In the genomic region with DNA sequence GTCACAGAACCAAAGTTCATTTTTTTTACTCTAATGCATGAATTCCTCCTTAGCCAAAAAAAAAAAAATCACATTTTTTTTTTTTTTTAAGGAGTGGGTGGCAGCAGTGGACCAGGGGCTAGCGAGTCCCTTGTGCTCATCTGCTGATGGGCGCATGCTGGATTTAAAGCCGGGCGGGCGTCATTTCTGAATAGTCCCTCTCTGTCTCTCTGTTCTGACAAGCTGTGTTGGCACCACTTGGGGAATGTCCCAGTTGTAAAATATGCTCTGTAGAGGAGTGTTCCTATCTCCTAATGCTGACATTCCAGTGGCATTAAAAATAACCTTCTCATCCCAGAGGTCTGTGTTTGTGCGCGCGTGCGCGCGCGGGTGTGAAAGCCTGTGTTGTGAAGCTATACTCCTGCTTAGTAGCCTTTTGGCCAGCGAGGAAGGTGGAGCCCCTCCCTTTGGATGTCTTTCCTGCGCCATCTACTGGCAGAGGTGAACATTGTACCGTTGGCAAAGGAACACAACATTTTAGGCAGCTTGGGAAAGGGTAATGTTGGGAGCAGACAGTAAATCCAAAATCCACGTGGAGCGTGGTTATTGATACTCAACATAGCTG, we compare ENCODE assay signal across 8 mouse cellular contexts. TPM values are rescaled to one million over a fixed set of nuclear protein-coding genes. Genes with fewer than 3 reads are reported as not detected.
DNase-seq lines count a peak whose midpoint lies in the region; ATAC-seq and TF ChIP-seq lines count a peak whose summit lies in the region.

No protein-coding gene starts in this region.

- peaks cover 23% of the 10 kb centered on the region for H3K27me3 ChIP-seq in heart, embryonic 13.5 days (replicated peaks)
- H3K27me3 ChIP-seq in kidney, postnatal 0 days (ENCODE audit: insufficient read depth, low read length) = peaks cover 6% of the 10 kb centered on the region
- H3K27me3 ChIP-seq in liver, embryonic 11.5 days (replicated peaks; ENCODE audit: control insufficient read depth, insufficient read depth, low read length) = no peaks in the 10 kb centered on the region
- no peaks in the 10 kb centered on the region for H3K27me3 ChIP-seq in stomach, embryonic 14.5 days (ENCODE audit: control insufficient read depth, insufficient read depth, low read length)

- peak overlapping the region; percentile 45 for H3K4me2 ChIP-seq in heart, embryonic 13.5 days
- H3K4me2 ChIP-seq in kidney, postnatal 0 days (ENCODE audit: low read length) = no peak overlapping the region
- peak overlapping the region; percentile 16; the same call in 1 of the 2 replicates for H3K4me2 ChIP-seq in liver, embryonic 11.5 days
- peak overlapping the region; percentile 14; the same call in 1 of the 2 replicates for H3K4me2 ChIP-seq in stomach, embryonic 14.5 days (replicated peaks; ENCODE audit: low read depth, low read length)

- peaks cover 1% of the 10 kb centered on the region; the same call in 1 of the 2 replicates for H3K4me1 ChIP-seq in bone marrow, adult 2 months (ENCODE audit: control insufficient read depth, insufficient read depth, low read length)
- H3K4me1 ChIP-seq in embryonic fibroblast, embryonic 13.5 days (ENCODE audit: control insufficient read depth, insufficient read depth, low read length) = no peaks in the 10 kb centered on the region
- no peaks in the 10 kb centered on the region for H3K4me1 ChIP-seq in heart, embryonic 13.5 days
- no peaks in the 10 kb centered on the region for H3K4me1 ChIP-seq in kidney, postnatal 0 days (replicated peaks; ENCODE audit: insufficient read depth, low read length)
- H3K4me1 ChIP-seq in liver, embryonic 11.5 days (replicated peaks; ENCODE audit: control insufficient read depth, insufficient read depth, low read length) = no peaks in the 10 kb centered on the region
- H3K4me1 ChIP-seq in stomach, embryonic 14.5 days (ENCODE audit: control insufficient read depth, insufficient read depth, low read length) = no peaks in the 10 kb centered on the region

- H3K27ac ChIP-seq in bone marrow, adult 2 months (ENCODE audit: control insufficient read depth, insufficient read depth, low read depth, low read length, poor library complexity) = no peak overlapping the region
- no peak overlapping the region for H3K27ac ChIP-seq in embryonic fibroblast, embryonic 13.5 days (ENCODE audit: insufficient read depth, low read length)
- H3K27ac ChIP-seq in heart, embryonic 13.5 days (replicated peaks) = no peak overlapping the region
- H3K27ac ChIP-seq in kidney, postnatal 0 days = no peak overlapping the region
- H3K27ac ChIP-seq in liver, embryonic 11.5 days (ENCODE audit: low read depth, low read length) = no peak overlapping the region
- no peak overlapping the region for H3K27ac ChIP-seq in stomach, embryonic 14.5 days (ENCODE audit: low read length)

- H3K9me3 ChIP-seq in heart, embryonic 13.5 days = no peaks in the 10 kb centered on the region; the same call in 1 of the 2 replicates
- H3K9me3 ChIP-seq in kidney, postnatal 0 days (replicated peaks; ENCODE audit: low read length) = no peaks in the 10 kb centered on the region
- H3K9me3 ChIP-seq in liver, embryonic 11.5 days (ENCODE audit: control insufficient read depth, low read length) = no peaks in the 10 kb centered on the region
- H3K9me3 ChIP-seq in stomach, embryonic 14.5 days (ENCODE audit: control insufficient read depth, low read depth, low read length) = no peaks in the 10 kb centered on the region

- WGBS in bone marrow, adult 2 months = 30% methylated on average over 17 of the region's 17 CpGs
- 16% methylated on average over 17 of the region's 17 CpGs for WGBS in heart, embryonic 13.5 days
- 31% methylated on average over 17 of the region's 17 CpGs for WGBS in kidney, postnatal 0 days
- 25% methylated on average over 17 of the region's 17 CpGs for WGBS in liver, embryonic 11.5 days
- WGBS in stomach, embryonic 14.5 days = 22% methylated on average over 17 of the region's 17 CpGs

- peak; percentile 49 for DNase-seq in CD4-positive helper T cell, adult 2 months (ENCODE audit: low read depth, low spot score)
- peak; percentile 79 for DNase-seq in kidney, postnatal 0 days (ENCODE audit: low spot score)
- DNase-seq in liver, embryonic 11.5 days (ENCODE audit: low spot score) = peak; percentile 53
- peak; percentile 55 for DNase-seq in naive thymus-derived CD4-positive, alpha-beta T cell, adult 2 months (ENCODE audit: low read depth)

- no peak for ATAC-seq in heart, embryonic 13.5 days (ENCODE audit: extremely low read depth, insufficient number of reproducible peaks, low FRiP score, low TSS enrichment)
- ATAC-seq in kidney, postnatal 0 days (replicated peaks; ENCODE audit: low FRiP score, low read depth) = 0 out of 2 replicates have a peak, but pooled peaks have one; percentile 41
- peak; percentile 38 for ATAC-seq in liver, embryonic 11.5 days (replicated peaks; ENCODE audit: low FRiP score)
- no peak for ATAC-seq in stomach, embryonic 14.5 days (ENCODE audit: insufficient number of reproducible peaks, insufficient read depth, low FRiP score, low read depth)

- H3K36me3 ChIP-seq in heart, embryonic 13.5 days = no peaks in the 10 kb centered on the region
- H3K36me3 ChIP-seq in kidney, postnatal 0 days (ENCODE audit: insufficient read depth, low read length) = no peaks in the 10 kb centered on the region
- H3K36me3 ChIP-seq in liver, embryonic 11.5 days (ENCODE audit: control insufficient read depth, insufficient read depth, low read length) = no peaks in the 10 kb centered on the region
- H3K36me3 ChIP-seq in stomach, embryonic 14.5 days (ENCODE audit: control insufficient read depth, insufficient read depth, low read length) = no peaks in the 10 kb centered on the region

- no peak overlapping the region for H3K4me3 ChIP-seq in bone marrow, adult 2 months (replicated peaks; ENCODE audit: control insufficient read depth, low read depth, low read length)
- no peak overlapping the region for H3K4me3 ChIP-seq in embryonic fibroblast, embryonic 13.5 days (ENCODE audit: insufficient read depth, low read length)
- H3K4me3 ChIP-seq in heart, embryonic 13.5 days = peak overlapping the region; percentile 17; the same call in 1 of the 2 replicates
- H3K4me3 ChIP-seq in kidney, postnatal 0 days (replicated peaks; ENCODE audit: low read depth, low read length) = no peak overlapping the region
- peak overlapping the region; percentile 6; the same call in 1 of the 2 replicates for H3K4me3 ChIP-seq in liver, embryonic 11.5 days (ENCODE audit: low read depth, low read length)
- no peak overlapping the region for H3K4me3 ChIP-seq in stomach, embryonic 14.5 days (ENCODE audit: low read depth, low read length)

- peak; percentile 93 for TF ChIP-seq CTCF in bone marrow, adult 2 months (IDR thresholded peaks at IDR 0.05; ENCODE audit: control insufficient read depth, insufficient read depth, low read length)
- peak; percentile 82 for TF ChIP-seq CTCF in embryonic fibroblast, embryonic 13.5 days (IDR thresholded peaks at IDR 0.05; ENCODE audit: borderline replicate concordance, insufficient read depth, low read length)
- TF ChIP-seq CTCF in kidney, postnatal 0 days (IDR thresholded peaks at IDR 0.05; ENCODE audit: low read depth) = peak; percentile 84

- no peak for TF ChIP-seq POLR2A in bone marrow, adult 2 months (IDR thresholded peaks at IDR 0.05; ENCODE audit: borderline replicate concordance, control insufficient read depth, low read depth, low read length)
- TF ChIP-seq POLR2A in embryonic fibroblast, embryonic 13.5 days (IDR thresholded peaks at IDR 0.05; ENCODE audit: low read depth, low read length) = no peak

- no peak overlapping the region for H3K9ac ChIP-seq in heart, embryonic 13.5 days
- no peak overlapping the region for H3K9ac ChIP-seq in kidney, postnatal 0 days (ENCODE audit: low read depth, low read length)
- no peak overlapping the region for H3K9ac ChIP-seq in liver, embryonic 11.5 days (ENCODE audit: low read depth, low read length)
- no peak overlapping the region for H3K9ac ChIP-seq in stomach, embryonic 14.5 days (replicated peaks; ENCODE audit: low read depth, low read length)

RNA-seq across cellular contexts. Expression of a gene that starts 14.4 kb away (rescaled TPM):
- polyA plus RNA-seq in bone marrow, adult 2 months (2011; ENCODE audit: insufficient read depth, insufficient read length, low replicate concordance, missing spikeins) = 12.7 and 20.2 TPM in 2 replicates
- 126 and 128 TPM in 2 replicates for polyA plus RNA-seq in embryonic fibroblast, embryonic 13.5 days (2011; ENCODE audit: insufficient read length, low read depth, missing spikeins)
- polyA plus RNA-seq in heart, embryonic 13.5 days (2015; fragmentation: Nextera tagmentation; extraction: Ambion mirVana) = 39.5 and 40.3 TPM in 2 replicates
- polyA plus RNA-seq in kidney, postnatal 0 days (2015; fragmentation: Nextera tagmentation; extraction: Ambion mirVana) = 103 and 111 TPM in 2 replicates
- 44.4 and 51.7 TPM in 2 replicates for polyA plus RNA-seq in liver, embryonic 11.5 days (2014; fragmentation: Nextera tagmentation; extraction: Ambion mirVana)
- 48.8 and 53.5 TPM in 2 replicates for polyA plus RNA-seq in stomach, embryonic 14.5 days (2014; fragmentation: Nextera tagmentation; extraction: Ambion mirVana)

RNA-seq across cellular contexts. Expression of a gene that starts 52.8 kb away (rescaled TPM):
- polyA plus RNA-seq in bone marrow, adult 2 months (2011; ENCODE audit: insufficient read depth, insufficient read length, low replicate concordance, missing spikeins) = not detected in 2 replicates
- polyA plus RNA-seq in embryonic fibroblast, embryonic 13.5 days (2011; ENCODE audit: insufficient read length, low read depth, missing spikeins) = 16.2 and 18.2 TPM in 2 replicates
- polyA plus RNA-seq in heart, embryonic 13.5 days (2015; fragmentation: Nextera tagmentation; extraction: Ambion mirVana) = 1.0 and 1.1 TPM in 2 replicates
- polyA plus RNA-seq in kidney, postnatal 0 days (2015; fragmentation: Nextera tagmentation; extraction: Ambion mirVana) = 6.7 and 7.6 TPM in 2 replicates
- 3.4 and 4.6 TPM in 2 replicates for polyA plus RNA-seq in liver, embryonic 11.5 days (2014; fragmentation: Nextera tagmentation; extraction: Ambion mirVana)
- polyA plus RNA-seq in stomach, embryonic 14.5 days (2014; fragmentation: Nextera tagmentation; extraction: Ambion mirVana) = 2.0 TPM in 2 replicates

Comparison
In these comparisons a context has a peak if more than half of its experiments do, and no peak if none do; other contexts are left out.
1. H3K4me3 ChIP-seq: peak in heart, embryonic 13.5 days (single experiment) and liver, embryonic 11.5 days (single experiment); none in bone marrow, adult 2 months (single experiment), embryonic fibroblast, embryonic 13.5 days (single experiment), kidney, postnatal 0 days (single experiment) and stomach, embryonic 14.5 days (single experiment).
2. ATAC-seq: peak in kidney, postnatal 0 days (single experiment) and liver, embryonic 11.5 days (single experiment); none in heart, embryonic 13.5 days (single experiment) and stomach, embryonic 14.5 days (single experiment).
3. Peak in every context shown above with its lines, with median percentiles within 50 percentile points of each other: DNase-seq and CTCF ChIP-seq.